Mouse (Mus musculus) testis, adult 2 months (tissue): ENCODE measurements around the gene Ccdc146.
"Not testable (repeated sequence)": the region's sequence is repeated elsewhere in the genome, so short reads cannot be mapped to it uniquely, and the experiment has no call there.

ENCODE experiments used
- CTCF ChIP-seq: fragments of 200-500 bp; IDR thresholded peaks from 2 replicates; pipeline ENCODE4 v1.5.1; 2012; ENCODE audit warnings: low read depth, mild to moderate bottlenecking, inconsistent platforms, low read length, moderate library complexity; ENCODE audit not compliant: control insufficient read depth, insufficient read depth, insufficient replicate concordance
- POLR2A ChIP-seq: fragments of 200-500 bp; IDR thresholded peaks from 2 replicates; pipeline ENCODE4 v1.6.1; 2012; ENCODE audit warnings: low read depth, mild to moderate bottlenecking, inconsistent platforms, low read length, moderate library complexity; ENCODE audit not compliant: control insufficient read depth

DNA sequence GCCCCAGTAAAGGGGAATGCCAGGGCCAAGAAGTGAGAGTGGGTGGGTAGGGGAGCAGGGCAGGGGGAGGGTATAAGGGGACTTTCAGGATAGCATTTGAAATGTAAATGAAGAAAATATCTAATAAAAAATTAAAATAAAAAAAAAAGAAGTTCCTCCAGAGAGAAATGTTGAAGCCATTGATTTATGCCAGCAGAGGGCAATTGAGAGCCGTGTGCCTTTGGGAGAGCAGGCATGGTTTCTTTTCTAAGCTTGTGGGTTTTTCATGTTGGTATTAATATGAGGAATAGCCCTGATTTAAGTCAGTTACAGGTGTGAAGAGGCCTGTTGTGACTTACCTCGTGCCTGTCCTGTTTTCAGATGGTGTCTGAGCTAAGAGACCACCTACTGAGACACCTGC is 146.8 kb downstream of the Ccdc146 start:
- TF ChIP-seq CTCF, POLR2A: not testable (repeated sequence)
